Mouse (Mus musculus): ENCODE data around the gene Disp1.

The Disp1 gene

DNA sequence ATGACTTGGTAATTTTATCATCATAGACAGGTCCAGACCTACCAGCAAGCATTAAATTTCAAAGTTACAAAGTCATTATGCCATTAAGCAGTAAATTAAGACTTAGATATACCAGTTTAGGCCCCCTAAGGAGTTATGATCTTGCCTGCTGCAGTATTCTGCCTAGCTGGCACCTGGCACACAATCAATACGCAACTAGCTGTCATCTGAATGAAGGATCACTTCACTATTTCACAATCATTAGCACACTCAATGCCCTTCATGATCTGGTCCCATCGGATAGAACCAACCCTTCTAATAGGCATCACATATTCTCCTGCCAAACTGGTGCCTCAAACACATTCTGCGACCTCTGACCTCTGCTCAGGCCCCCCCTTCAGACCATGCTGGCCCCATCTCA is 14.2 kb downstream of the Disp1 start:
- no peak for DNase-seq (ENCODE audit: low spot score in 2 of 2)

DNA sequence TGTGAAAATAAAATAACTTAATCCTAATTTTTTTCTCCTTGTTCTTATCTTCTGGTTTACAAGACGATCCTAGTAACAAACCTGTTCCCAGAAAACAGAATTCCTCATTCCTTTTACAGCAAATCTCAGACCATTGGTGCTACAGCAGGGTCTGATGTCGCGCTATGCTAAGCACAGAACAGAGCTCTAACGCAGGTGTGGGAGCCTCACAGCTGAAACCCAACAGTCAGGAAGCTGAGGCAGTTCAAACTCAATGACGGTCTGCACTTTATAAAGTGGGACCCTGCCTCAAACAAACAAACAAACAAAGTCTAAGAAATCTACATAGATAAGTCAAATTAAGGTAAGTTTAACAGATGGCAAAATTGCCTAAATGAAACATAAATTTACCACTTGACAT is 20.4 kb downstream of the Disp1 start:
- DNase-seq (ENCODE audit: low spot score in 2 of 2): no peak

DNA sequence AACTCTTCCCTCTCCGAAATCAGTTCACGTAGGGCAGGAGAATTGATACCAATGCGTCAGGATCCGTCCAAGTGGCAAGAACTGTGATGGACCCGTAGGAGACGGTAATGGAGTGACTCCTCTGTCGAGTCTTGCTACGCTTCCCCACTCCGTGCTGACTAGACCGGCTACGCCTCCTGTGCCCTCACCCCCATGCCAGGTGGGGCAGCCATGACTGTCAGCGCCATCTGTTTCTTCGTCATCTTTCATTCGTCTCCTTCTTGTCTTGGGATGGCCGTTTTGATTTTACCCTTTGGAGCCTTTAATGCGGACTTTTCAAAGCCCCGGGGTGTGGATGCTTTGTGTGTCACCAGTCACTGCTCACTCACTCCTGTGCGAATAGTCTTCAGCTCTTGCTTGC is 26.6 kb downstream of the Disp1 start:
- no peak for DNase-seq (ENCODE audit: low spot score in 2 of 2)

DNA sequence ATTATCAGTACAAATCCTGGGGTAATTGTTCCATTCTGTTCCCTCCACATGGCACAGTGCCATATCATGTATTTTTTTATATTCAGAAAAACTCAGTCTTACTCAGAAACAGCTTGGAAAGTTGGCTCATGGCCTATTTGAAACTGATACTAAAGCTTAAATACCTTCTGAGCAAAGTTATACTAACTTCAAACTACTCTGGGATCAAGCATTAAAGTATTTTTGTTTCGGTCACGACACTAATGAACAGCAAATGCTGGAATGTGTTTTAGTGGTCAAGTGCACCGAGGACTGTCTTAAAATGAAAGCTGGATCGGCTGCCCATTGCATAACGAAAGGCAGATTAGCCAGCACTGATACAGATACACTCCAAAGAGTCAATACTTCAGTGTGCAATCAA is 27.2 kb downstream of the Disp1 start:
- no peak for DNase-seq (ENCODE audit: low spot score in 2 of 2)

DNA sequence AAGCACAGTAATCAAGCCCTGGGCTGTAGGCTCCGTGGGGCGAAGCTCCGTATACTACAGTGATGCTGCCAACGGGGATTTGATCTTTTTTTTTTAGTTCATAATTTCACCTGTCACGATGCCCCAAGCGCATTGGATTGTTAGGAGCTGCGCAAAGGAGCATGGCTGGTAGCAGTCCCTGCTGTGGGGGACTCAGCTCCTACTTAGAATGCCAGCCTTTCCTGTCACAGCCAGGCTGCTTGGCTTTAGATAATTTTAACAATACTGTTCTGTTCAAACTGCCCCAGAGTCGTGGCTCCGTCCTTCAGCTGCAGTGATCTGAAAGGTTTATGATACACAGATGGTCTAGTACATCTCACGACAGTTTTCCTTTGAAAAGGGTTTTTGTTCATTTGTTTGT is 29.9 kb downstream of the Disp1 start:
- no peak for DNase-seq (ENCODE audit: low spot score in 2 of 2)

DNA sequence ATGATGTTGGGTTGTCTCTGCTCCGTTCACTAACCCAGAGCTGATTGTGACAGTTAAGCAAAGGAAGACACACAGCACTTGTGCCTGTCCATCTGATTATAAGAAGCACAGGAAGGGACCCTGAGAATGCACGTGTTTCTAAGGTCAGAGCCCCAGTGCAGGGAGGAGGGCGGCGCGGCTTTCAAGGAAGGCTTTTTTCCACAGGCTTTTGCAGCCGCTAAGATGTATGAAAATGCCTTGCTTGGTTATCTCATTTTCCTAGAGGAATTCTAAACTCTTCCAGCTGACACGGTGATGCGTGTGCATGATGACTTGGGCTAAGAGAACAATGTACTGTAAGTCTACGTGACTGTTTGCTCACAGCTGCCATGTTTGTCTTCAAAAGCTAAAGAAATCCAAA is 30.9 kb downstream of the Disp1 start:
- DNase-seq (ENCODE audit: low spot score in 2 of 2): no peak

DNA sequence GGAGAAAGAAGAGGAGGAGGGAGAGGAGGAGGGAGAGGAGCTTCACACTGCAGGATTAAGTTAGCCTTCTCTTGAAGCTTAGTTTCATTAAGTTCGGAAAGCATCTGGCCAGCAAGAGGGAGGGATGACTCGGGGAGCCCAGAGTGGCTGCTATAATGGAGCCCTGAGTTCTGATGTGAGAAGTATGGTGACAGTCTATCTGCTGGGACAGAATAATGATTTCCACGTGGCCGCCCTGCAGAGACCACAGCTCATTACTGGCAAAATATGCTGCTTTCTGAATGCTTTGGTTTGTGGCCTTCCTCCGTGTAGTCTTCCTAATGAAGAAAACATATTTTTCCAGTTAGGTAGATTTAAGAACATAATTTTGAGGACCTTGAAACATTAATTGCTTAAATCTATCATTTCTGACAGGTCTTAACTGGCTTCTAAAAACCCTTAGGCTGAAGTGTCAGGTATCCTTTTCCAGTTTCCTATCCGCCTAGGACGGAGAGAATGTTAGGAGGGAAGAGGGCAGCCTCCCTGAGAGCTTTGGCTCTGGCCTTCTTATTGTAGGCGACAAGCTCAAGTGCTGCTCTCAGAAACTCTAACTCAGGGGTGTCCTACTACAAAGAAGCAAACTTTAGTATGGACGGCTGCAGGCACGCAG is 32.2 kb downstream of the Disp1 start:
- no peak for DNase-seq (ENCODE audit: low spot score in 2 of 2)

DNA sequence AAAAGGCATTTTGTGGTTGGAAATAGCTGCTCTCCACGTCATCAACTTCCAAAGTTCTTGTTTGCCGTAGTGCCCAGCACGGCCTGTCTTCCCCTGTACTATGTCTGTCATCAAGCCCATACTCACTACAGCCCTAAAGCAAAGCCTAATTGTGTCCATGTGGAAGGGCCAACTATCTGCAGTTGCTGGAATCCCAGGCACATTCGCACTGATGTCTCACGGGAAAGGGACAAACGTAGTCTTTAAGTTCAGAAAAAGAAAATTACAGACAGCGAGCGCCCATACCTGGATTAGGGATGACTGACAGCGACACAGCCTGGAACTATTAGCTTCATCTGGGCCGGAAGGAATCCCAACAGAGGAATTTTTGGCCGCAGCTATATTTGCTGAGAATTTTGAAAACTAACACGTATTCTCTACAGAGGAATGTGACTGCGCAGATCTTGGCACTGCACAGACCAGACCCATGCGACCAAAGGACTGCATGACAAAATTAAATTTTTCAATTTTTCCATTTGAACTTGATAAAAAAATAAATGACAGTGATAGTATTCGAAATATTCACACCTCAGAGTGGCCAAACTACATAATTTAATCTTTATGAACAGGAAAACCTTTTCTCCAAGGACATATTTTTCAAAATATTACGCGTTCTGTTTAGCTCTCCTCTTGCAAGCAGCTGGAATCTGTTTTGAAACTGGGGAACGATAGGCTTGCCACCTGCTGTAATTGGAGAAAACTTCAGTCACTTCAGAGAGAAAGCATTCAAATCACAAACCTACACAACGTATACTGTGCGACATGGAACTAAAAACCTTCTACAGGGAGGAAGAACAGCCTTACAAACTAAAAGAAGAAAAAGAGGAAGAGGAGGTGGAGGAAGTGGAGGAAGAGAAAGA is 33.0 kb downstream of the Disp1 start:
- no peak for DNase-seq (ENCODE audit: low spot score in 2 of 2)

DNA sequence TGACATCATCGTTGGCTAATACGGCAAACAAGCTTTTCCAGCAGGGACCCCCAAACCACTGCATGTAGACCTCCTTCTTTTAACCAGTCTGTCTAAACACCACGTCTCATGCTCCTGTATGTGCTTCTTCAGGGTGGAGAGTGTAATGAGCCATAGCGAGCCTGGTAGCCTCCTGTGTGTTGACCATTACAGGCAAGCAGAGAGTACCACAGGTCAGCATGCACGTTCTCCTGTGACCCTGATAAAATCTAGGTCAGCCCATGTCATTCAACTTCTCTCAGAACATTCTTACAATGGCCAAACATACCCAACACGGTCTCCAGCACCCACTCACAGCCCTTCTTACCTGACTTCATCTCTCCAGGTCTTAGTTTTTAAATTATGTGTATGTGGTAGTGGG is 35.8 kb downstream of the Disp1 start:
- no peak for DNase-seq (ENCODE audit: low spot score in 2 of 2)

DNA sequence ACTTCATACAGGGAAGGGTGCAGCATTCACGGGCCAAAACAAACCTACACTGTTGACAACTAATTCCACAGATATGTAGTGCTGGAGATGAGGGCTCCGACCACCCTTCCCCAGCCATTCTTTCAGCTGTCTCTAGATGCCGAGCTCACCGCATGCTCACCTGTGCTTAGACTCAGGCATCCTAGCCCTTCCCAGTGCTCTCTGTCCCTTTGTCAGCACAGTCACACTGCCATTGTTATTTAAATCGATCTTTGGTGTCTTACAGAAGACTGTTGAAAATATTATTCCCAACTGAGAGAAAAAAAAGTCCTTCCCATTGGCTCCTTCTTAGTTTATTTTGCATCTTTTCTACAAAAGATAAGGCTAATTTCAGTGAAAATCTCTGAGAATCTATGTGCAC is 36.6 kb downstream of the Disp1 start:
- DNase-seq (ENCODE audit: low spot score in 2 of 2): no peak

DNA sequence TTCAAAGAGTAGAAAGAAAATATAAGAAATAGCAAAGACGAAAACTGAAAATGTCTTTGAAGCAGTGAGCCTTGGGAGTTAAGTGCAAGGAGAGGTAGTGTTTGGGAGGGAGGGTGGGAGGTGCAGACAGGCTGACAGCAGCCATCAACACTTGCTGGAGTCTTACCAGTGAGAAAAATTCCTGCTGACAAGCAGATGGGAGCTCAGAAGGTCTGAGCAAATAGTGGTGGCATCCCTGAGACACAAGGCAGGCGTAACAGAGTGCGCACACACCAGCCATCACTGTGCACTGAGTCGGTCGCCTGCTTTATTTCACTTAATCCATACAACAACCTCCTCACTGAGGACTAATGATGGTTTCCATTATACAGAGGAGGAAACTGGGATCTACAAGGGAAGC is 37.8 kb downstream of the Disp1 start:
- DNase-seq (ENCODE audit: low spot score in 2 of 2): no peak

DNA sequence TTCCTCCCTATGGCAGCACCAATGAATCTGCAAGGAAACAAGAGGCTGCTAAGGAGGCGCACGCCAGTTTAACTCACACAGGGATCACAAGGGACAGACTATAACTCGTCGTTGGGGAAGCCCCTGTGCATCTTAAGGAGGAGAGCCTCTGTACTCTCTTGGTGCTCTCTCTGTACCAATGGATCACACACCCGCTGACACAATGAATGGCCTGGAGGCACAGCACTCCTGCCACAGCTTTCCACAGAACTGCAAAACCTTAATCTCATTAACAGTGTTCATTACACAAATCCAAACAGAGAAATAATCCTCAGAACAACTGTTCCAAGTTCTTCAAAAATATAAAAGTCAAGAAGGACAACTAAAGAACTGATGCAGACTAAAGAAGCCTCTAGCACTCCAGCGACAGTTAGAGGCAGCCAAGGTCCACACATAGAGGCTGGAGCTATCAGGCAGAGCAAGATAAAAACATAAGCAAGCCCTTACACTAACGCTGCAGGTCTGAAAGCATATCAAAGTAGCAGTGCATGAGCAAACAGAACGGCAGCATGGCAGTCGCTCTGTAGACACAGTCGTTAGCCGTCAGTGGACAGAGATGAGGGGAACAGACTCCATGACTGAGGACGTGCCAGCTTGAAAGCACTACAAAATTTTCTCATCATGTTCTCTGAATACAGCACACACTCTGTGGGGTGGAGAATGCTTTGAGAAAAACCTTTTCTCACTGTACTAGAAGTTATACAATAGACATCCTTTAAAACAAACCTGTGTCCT is 38.5 kb downstream of the Disp1 start:
- no peak for DNase-seq (ENCODE audit: low spot score in 2 of 2)

DNA sequence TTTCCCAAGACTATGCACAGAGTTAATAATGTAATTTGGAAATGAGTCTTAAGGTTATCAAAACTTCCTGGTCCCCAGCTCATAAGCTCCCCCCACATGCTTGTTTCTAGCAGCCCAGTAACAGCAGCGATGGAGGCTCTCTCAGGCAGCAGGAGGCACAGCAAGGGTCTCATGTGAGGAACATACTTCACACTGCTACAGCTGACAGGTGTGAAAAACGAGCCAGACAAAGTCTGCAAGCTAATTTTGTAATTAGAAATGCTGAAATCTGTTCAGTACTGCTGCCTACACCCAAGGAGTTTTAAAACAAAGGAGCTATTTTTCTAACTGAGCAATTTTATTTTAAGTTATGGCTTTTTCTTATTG is 40.3 kb downstream of the Disp1 start:
- DNase-seq (ENCODE audit: low spot score in 2 of 2): no peak

DNA sequence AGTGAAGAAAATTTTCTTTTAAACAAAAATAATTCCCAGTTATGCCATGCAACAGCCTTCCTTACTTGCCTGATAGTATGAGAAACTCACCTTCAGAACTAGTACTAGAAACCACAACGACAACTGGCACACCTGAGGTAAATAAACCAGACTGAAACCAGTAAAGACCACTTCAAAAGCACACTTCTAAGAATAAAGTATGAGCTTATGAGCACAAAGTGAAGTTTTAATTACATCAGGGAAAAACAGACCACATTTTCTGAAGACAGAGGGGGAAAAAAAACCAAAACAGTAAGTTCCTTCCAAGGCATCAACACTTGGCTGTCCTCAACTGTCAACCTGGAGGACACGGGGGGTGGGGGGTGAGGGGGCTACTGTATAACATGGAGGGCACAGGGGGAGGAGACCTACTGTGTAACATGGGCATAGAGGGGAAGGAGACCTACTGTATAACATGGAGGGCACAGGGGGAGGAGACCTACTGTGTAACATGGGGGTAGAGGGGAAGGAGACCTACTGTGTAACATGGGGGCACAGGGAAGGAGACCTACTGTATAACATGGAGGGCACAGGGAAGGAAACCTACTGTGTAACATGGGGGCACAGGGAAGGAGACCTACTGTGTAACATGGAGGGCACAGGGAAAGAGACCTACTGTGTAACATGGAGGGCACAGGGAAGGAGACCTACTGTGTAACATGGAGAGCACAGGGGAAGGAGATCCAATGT is 40.9 kb downstream of the Disp1 start:
- no peak for DNase-seq (ENCODE audit: low spot score in 2 of 2)

DNA sequence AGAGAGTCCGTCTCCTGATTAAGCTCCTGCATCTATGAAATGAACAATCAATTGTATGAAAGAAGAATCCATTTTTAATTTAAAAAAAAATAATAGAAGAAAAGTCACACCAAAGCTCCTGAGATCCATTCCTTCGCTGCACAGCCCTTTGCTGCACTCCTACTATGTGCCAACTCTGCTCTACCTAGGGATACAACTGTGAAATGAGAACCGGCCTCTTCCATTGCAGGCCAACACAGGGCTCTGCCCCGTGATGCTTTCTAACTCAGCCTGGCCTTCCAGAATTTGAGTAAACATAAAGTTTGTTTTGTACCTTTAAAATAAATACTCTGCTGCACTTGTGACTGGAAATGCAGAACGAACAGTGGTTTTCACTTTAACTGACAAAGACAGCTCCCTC is 42.0 kb downstream of the Disp1 start:
- no peak for DNase-seq (ENCODE audit: low spot score in 2 of 2)

DNA sequence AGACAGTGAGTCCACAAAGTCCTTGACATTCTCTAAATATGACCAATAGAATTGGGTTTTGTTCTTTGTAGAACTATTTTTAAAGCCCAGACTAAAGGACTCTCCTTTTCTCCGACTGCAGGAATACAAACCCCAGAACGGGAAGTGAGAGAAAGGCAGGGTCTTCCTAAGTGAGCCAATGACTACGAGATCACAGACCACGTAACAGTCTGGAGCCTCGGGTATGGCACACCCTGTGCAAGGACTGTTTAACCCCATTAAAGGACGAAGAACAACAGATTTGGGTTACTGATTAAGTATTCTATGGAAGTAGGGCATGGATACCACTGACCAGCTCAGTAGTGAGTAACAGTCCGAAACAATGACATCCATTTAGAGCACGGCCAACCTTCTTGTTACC is 46.1 kb downstream of the Disp1 start:
- DNase-seq (ENCODE audit: low spot score in 2 of 2): no peak

DNA sequence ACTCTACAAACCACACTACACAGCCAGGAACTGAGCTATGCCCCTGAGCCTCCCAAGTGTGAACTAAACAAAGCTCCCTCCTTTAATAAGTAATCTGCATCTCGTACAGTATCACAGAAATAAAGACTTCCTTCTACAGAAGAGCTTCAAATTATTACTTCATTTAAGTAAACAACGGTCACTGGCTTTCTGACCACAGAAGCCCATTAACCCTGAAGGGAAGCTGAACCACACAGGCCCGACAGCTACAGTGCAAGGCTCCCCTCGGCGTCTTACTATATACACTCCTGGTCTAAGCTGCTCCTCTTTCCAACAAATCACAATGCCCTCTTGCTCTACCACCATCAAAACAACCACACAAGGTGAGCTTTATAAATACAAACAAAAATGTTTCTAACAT is 50.2 kb downstream of the Disp1 start:
- no peak for DNase-seq (ENCODE audit: low spot score in 2 of 2)

DNA sequence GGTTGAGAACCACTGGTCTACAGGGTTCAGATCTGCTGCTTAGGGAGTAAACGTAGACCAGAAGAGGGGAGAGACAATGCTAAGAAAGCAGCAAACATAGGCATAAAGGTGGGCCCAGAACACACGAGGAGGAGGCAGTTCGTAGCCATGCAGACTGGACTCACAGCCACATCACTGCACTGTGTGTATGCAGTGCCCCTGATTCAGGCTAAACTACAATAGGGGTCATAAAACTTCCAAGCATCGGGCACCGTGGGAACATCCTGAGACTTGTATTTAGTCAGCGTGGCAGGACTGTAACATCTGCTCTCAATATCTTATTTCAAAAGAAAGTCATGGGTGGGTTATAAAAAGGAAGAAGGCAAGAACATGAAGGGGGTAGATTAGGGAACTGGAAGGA is 52.9 kb downstream of the Disp1 start:
- DNase-seq (ENCODE audit: low spot score in 2 of 2): no peak

DNA sequence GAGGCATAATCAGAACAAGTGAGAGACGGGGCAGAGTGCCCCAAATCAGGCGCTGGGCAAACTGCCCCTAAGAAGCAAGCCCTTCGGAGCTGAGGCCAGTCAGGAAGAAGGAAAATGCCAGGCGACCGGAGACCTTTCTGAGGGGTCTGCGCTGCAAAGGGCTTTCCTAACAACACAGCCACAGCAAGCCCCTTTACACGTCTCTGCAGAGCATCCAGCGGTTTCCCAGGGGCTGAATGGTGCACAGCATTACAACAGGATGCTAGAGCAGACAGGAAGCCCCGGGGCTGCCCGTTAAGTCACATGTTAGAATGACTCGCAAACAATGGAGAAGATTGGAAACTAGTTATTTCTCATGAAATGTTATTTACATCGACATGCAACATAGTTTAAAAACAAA is 53.5 kb downstream of the Disp1 start:
- no peak for DNase-seq (ENCODE audit: low spot score in 2 of 2)

DNA sequence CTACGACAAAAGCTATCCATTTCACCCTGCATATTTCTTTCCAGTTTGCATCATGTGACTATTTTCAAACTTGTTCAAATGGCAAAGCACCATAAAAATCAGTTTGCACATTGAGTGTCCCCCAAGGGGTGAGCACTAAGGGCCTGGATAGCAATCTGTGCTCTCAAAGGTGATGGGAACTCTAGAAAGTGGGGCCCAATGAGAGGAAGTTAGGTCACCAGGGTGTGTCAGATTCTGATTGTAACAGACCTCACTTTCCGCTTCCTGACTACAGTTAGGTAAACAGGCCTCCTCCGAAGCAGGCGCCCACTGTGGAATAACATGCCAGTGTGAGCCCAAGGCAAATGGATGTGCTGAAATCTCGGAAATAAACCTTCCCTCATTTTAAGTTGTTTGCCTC is 54.6 kb downstream of the Disp1 start:
- no peak for DNase-seq (ENCODE audit: low spot score in 2 of 2)

DNA sequence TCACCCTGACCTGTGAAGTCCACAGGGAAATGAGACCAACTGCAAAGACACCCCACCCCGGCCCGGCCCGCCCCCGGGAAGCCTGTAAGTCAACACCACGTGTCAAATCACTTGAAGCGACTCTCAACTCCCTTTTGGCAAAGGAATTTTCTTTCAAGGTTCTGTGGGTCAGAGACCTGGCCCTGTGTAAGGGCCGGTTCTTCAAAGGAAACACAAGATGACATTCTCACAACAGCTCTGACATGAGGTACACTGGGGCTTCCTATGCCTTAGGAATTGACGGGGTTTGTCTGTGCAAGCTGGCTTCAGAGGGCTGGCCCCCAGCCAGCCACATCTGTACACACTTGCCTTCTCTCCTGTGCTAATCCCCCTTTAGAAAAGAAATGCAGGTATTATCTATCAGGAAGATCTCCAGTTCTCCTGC is 56.7 kb downstream of the Disp1 start:
- DNase-seq (ENCODE audit: low spot score in 2 of 2): no peak

DNA sequence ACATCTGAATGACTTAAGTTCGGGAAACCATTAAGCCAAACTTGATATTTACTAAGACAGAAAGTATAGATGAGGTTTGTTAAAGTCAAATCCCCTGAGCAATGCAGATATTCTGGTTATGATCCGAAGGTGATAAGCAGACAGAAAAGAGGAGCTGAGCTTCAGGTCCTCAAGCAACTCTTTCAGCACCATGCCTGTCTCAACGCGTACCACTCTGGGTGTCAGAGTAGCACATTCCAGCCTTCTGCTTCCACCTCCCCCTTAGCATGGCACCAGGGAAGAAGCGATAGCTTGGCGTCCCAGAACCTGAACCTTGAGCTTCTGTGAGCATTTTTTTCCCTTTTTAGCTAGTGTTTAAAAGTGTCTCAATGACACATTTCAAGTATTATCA is 57.1 kb downstream of the Disp1 start:
- DNase-seq (ENCODE audit: low spot score in 2 of 2): no peak
